27 mouse cellular contexts compared by ENCODE assay signal in genomic region chr14:102893241-102893640, GRCm38 (mm10).
"Had no signal": no experiment of that assay in that cellular context is flagged by ENCODE, and none has a peak within 500 bp of the region (broad histone marks: within the 10 kb centered on the region; RNA-seq: fewer than 3 reads in every experiment).

No protein-coding gene starts in this region.

- H3K27ac ChIP-seq: gastrocnemius, adult 2 months; heart, adult 2 months; hindbrain, embryonic 10.5 days; hindbrain, embryonic 12.5 days; hindbrain, embryonic 14.5 days; intestine, embryonic 15.5 days; kidney, postnatal 0 days; left cerebral cortex, adult 2 months; limb, embryonic 13.5 days; limb, embryonic 15.5 days; liver, embryonic 12.5 days; liver, embryonic 14.5 days had no signal

- ATAC-seq: hindbrain, embryonic 16.5 days; inflammation-experienced regulatory T-cells, adult 6 months; intestine, embryonic 15.5 days; intestine, postnatal 0 days; liver, embryonic 12.5 days had no signal

- DNase-seq: gastrocnemius, adult 2 months; gastrocnemius, postnatal 10 days; gastrocnemius, postnatal 25 days; heart, adult 2 months; heart, postnatal 10 days; heart, postnatal 4 days; kidney, adult 18-20 months; kidney, adult 8-10 months; kidney, postnatal 14 days; kidney, postnatal 36 days; layer of hippocampus, adult 9-11 months; layer of hippocampus, postnatal 36 days; left cerebral cortex, postnatal 4 days had no signal

- H3K4me3 ChIP-seq: gastrocnemius, adult 2 months; heart, adult 2 months; heart, embryonic 12.5 days; hindbrain, embryonic 10.5 days; hindbrain, embryonic 12.5 days; intestine, embryonic 15.5 days; left cerebral cortex, adult 2 months; limb, embryonic 13.5 days; limb, embryonic 15.5 days; liver, embryonic 12.5 days had no signal
